Mouse (Mus musculus): Measurements from ENCODE around the gene Mybbp1a.

DNA sequence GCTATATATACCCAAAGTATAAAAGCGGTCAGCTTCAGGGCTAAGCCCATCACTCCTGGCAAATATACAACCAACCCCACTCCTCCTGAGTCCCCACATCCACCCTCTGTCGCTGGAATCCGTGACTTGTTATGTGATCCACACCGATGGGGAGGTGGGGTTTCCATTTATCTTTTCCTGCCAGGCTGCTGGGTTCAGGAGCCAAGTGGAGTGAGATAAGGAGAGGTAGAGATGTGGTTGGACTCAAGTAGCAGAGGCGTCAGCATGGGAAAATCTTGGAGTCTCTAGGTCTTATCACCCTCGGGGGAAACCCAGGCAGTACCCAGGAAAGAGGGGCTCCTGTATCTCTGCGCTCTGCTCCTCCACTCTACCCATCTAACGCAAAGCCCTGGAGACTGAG is 26.0 kb upstream of the Mybbp1a start:
- no peak for TF ChIP-seq CTCF (IDR thresholded peaks at IDR 0.05; ENCODE audit: borderline replicate concordance, insufficient read depth, low read length)
- TF ChIP-seq POLR2A (IDR thresholded peaks at IDR 0.05; ENCODE audit: low read depth, low read length) = no peak
